Mouse (Mus musculus) retina, postnatal 1 day (tissue): ENCODE measurements around the gene Pepd.
"Not testable (repeated sequence)": the region's sequence is repeated elsewhere in the genome, so short reads cannot be mapped to it uniquely, and the experiment has no call there.

Source experiments
- DNase-seq: peaks from one replicate; pipeline ENCODE4 v3.0.0-alpha.2; 2012

Pepd gene

GRCm38 (mm10) chr7:34933142-34933541 is 21.0 kb downstream of the Pepd start:
- DNase-seq, result no peak

- no peak for DNase-seq
These were observed 24.2 kb downstream of the Pepd start for GRCm38 (mm10) chr7:34936347-34936746.

GRCm38 (mm10) chr7:34938636-34939261 is 26.6 kb downstream of the Pepd start:
- peak; percentile 65 for DNase-seq

GRCm38 (mm10) chr7:34939262-34939951 is 27.2 kb downstream of the Pepd start:
- peak; percentile 92 for DNase-seq

- DNase-seq, result peak; percentile 77
These were observed 27.8 kb downstream of the Pepd start for GRCm38 (mm10) chr7:34939952-34940312.

- no peak for DNase-seq
These were observed 31.5 kb downstream of the Pepd start for GRCm38 (mm10) chr7:34943581-34944123.

GRCm38 (mm10) chr7:34946269-34946925 is 34.2 kb downstream of the Pepd start:
- DNase-seq, result no peak

- DNase-seq, result no peak
These were observed 42.4 kb downstream of the Pepd start for GRCm38 (mm10) chr7:34954548-34954947.

GRCm38 (mm10) chr7:34955295-34955694 is 43.1 kb downstream of the Pepd start:
- DNase-seq, result no peak

GRCm38 (mm10) chr7:34957138-34957537 is 45.0 kb downstream of the Pepd start:
- no peak for DNase-seq

GRCm38 (mm10) chr7:34963889-34964645 is 51.9 kb downstream of the Pepd start:
- DNase-seq, result no peak

GRCm38 (mm10) chr7:34967362-34967761 is 55.2 kb downstream of the Pepd start:
- no peak for DNase-seq

GRCm38 (mm10) chr7:34968749-34969433 is 56.7 kb downstream of the Pepd start:
- DNase-seq, result no peak

- DNase-seq, result peak; percentile 30
These were observed 59.6 kb downstream of the Pepd start for GRCm38 (mm10) chr7:34971826-34972225.

- DNase-seq, result peak; percentile 24
These were observed 60.8 kb downstream of the Pepd start for GRCm38 (mm10) chr7:34972990-34973440.

- peak; percentile 48 for DNase-seq
These were observed 61.7 kb downstream of the Pepd start for GRCm38 (mm10) chr7:34973877-34974276.

GRCm38 (mm10) chr7:34975913-34976312 is 63.7 kb downstream of the Pepd start:
- no peak for DNase-seq

GRCm38 (mm10) chr7:34977403-34977802 is 65.2 kb downstream of the Pepd start:
- no peak for DNase-seq

GRCm38 (mm10) chr7:34981803-34982202 is 69.6 kb downstream of the Pepd start:
- no peak for DNase-seq

GRCm38 (mm10) chr7:34982372-34982771 is 70.2 kb downstream of the Pepd start:
- not testable (repeated sequence) for DNase-seq

GRCm38 (mm10) chr7:34983702-34984475 is 71.7 kb downstream of the Pepd start:
- DNase-seq, result peak; percentile 32
